Mouse (Mus musculus) olfactory bulb, adult 2 months (tissue): ENCODE data around the gene Hsf4.

Source experiments
- CTCF ChIP-seq: fragments of 200-500 bp; IDR thresholded peaks from 2 replicates; pipeline ENCODE4 v1.5.1; 2012; ENCODE audit warnings: low read depth, mild to moderate bottlenecking, low read length, moderate library complexity; ENCODE audit not compliant: insufficient read depth
- POLR2A ChIP-seq: fragments of 200-500 bp; IDR thresholded peaks from 2 replicates; pipeline ENCODE4 v1.6.1; 2012; ENCODE audit warnings: mild to moderate bottlenecking, low read depth, low read length, moderate library complexity; ENCODE audit not compliant: insufficient read depth

DNA sequence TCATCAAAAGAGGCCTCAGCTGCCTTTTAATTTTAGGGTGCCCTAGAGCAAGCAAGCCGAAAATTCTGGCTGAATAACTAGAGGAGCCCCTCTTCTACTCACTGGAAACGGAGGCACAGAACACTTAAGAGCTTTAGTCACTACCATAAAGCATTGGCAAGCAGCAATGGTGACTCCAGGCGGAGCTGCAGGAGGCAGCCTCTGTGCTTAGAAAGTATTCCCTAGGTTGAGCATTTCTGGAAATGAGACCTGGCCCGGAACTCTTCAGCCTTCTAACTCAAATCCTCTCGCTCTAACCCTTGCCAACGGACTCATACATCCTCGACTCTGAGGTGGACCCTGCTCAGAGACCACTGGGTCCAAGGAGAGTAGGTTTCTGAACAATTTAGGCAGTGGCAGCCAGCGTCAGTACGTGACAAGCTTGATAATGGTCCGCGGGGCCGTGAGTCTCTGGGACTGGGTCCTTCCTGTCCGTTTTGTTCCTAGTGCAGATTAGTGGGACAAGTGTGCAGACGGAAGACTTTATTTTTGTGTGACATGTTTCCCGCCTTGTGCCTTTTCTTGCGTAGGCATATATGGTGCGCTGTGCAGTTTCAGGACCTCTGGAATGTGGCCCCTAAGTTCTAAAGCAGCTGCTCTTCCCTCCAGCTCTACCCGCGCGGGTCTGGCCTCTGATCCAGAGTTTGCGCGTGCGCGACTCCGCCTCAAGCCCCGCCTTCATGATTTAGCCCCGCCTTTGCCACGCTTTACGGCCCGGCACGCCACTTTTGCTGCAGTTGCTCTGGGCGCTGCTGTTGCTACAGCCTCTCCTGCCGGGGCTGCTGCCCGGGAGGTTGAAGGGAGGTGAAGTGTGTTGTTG is 45.0 kb upstream of the Hsf4 start, which contains the start of gene D230025D16Rik:
- TF ChIP-seq POLR2A (peak; percentile 94), CTCF (no peak)
